ENCODE assay signal across 8 mouse cellular contexts in genomic region chr3:90231075-90231474, GRCm38 (mm10). TPM values are rescaled to one million over a fixed set of nuclear protein-coding genes. Genes with fewer than 3 reads are reported as not detected.
DNase-seq lines count a peak whose midpoint lies in the region; ATAC-seq and TF ChIP-seq lines count a peak whose summit lies in the region.

No protein-coding gene starts in this region.

- peak overlapping the region; percentile 57 for H3K4me3 ChIP-seq in lung, embryonic 14.5 days (ENCODE audit: low read depth, low read length)
- peak overlapping the region; percentile 72 for H3K4me3 ChIP-seq in forebrain, embryonic 10.5 days
- H3K4me3 ChIP-seq in liver, embryonic 11.5 days (ENCODE audit: low read depth, low read length): peak overlapping the region; percentile 78

- no peaks in the 10 kb centered on the region for H3K27me3 ChIP-seq in lung, embryonic 14.5 days (ENCODE audit: insufficient read depth, low read length)
- H3K27me3 ChIP-seq in forebrain, embryonic 10.5 days (ENCODE audit: poor library complexity, severe bottlenecking): no peaks in the 10 kb centered on the region
- no peaks in the 10 kb centered on the region for H3K27me3 ChIP-seq in liver, embryonic 11.5 days (replicated peaks; ENCODE audit: control insufficient read depth, insufficient read depth, low read length)
- H3K27me3 ChIP-seq in splenic B cell, adult 2 months (ENCODE audit: control insufficient read depth, insufficient read depth, low read length, poor library complexity, severe bottlenecking): no peaks in the 10 kb centered on the region

- ATAC-seq in lung, embryonic 14.5 days (ENCODE audit: insufficient read depth): no peak
- ATAC-seq in liver, embryonic 11.5 days (replicated peaks; ENCODE audit: low FRiP score): no peak

- DNase-seq in lung, embryonic 14.5 days: no peak
- no peak for DNase-seq in lung, postnatal 14 days
- DNase-seq in forebrain, embryonic 10.5 days (ENCODE audit: extremely low spot score, low spot score): no peak
- no peak for DNase-seq in liver, embryonic 11.5 days (ENCODE audit: low spot score)
- peak; percentile 78 for DNase-seq in splenic B cell, adult 2 months (ENCODE audit: low read depth, low spot score)
- DNase-seq in right cerebral cortex, postnatal 14 days: no peak
- DNase-seq in cerebellum, postnatal 36 days: no peak
- DNase-seq in right cerebral cortex, adult 2 months (ENCODE audit: low spot score in 2 of 2): no peak

- H3K4me2 ChIP-seq in lung, embryonic 14.5 days: peak overlapping the region; percentile 70
- H3K4me2 ChIP-seq in liver, embryonic 11.5 days: peak overlapping the region; percentile 85

- H3K27ac ChIP-seq in lung, embryonic 14.5 days (ENCODE audit: low read depth): peak overlapping the region; percentile 19; the same call in 1 of the 2 replicates
- peak overlapping the region; percentile 95 for H3K27ac ChIP-seq in forebrain, embryonic 10.5 days
- H3K27ac ChIP-seq in liver, embryonic 11.5 days (ENCODE audit: low read depth, low read length): peak overlapping the region; percentile 92; the same call in 1 of the 2 replicates

- no peak for TF ChIP-seq CTCF in lung, embryonic 14.5 days (IDR thresholded peaks at IDR 0.05; ENCODE audit: low read depth)

- no peaks in the 10 kb centered on the region for H3K4me1 ChIP-seq in lung, embryonic 14.5 days (ENCODE audit: insufficient read depth)
- peaks cover 18% of the 10 kb centered on the region for H3K4me1 ChIP-seq in forebrain, embryonic 10.5 days
- no peaks in the 10 kb centered on the region for H3K4me1 ChIP-seq in liver, embryonic 11.5 days (replicated peaks; ENCODE audit: control insufficient read depth, insufficient read depth, low read length)

- peak overlapping the region; percentile 74 for H3K9ac ChIP-seq in lung, embryonic 14.5 days
- H3K9ac ChIP-seq in liver, embryonic 11.5 days (ENCODE audit: low read depth, low read length): peak overlapping the region; percentile 93

- no peaks in the 10 kb centered on the region for H3K9me3 ChIP-seq in lung, embryonic 14.5 days (ENCODE audit: low read depth, low read length)
- H3K9me3 ChIP-seq in forebrain, embryonic 10.5 days: no peaks in the 10 kb centered on the region
- H3K9me3 ChIP-seq in liver, embryonic 11.5 days (ENCODE audit: control insufficient read depth, low read length): no peaks in the 10 kb centered on the region

- H3K36me3 ChIP-seq in lung, embryonic 14.5 days (ENCODE audit: insufficient read depth): peaks cover 28% of the 10 kb centered on the region
- H3K36me3 ChIP-seq in forebrain, embryonic 10.5 days (replicated peaks): peaks cover 35% of the 10 kb centered on the region
- H3K36me3 ChIP-seq in liver, embryonic 11.5 days (ENCODE audit: control insufficient read depth, insufficient read depth, low read length): peaks cover 7% of the 10 kb centered on the region
- H3K36me3 ChIP-seq in splenic B cell, adult 2 months (ENCODE audit: control insufficient read depth, insufficient read depth, low read length, poor library complexity, severe bottlenecking): peaks cover 12% of the 10 kb centered on the region

- WGBS in lung, embryonic 14.5 days: 9% methylated on average over 8 of the region's 8 CpGs
- whole genome bisulfite sequencing in forebrain, embryonic 10.5 days: 18% methylated on average over 8 of the region's 8 CpGs
- 10% methylated on average over 8 of the region's 8 CpGs for WGBS in liver, embryonic 11.5 days

RNA-seq across cellular contexts. Expression of gene Jtb, which starts 0.3 kb away (rescaled TPM):
- polyA plus RNA-seq in lung, embryonic 14.5 days (2014; fragmentation: Nextera tagmentation; extraction: Ambion mirVana): 92.3 and 99.7 TPM in 2 replicates
- polyA plus RNA-seq in forebrain, embryonic 10.5 days (2016; fragmentation: Nextera tagmentation; extraction: Ambion mirVana): 89.4 and 96.6 TPM in 2 replicates
- 97.8 and 100.0 TPM in 2 replicates for polyA plus RNA-seq in liver, embryonic 11.5 days (2014; fragmentation: Nextera tagmentation; extraction: Ambion mirVana)

RNA-seq across cellular contexts. Expression of gene Creb3l4, which starts 12.2 kb away (rescaled TPM):
- 5.4 and 6.5 TPM in 2 replicates for polyA plus RNA-seq in lung, embryonic 14.5 days (2014; fragmentation: Nextera tagmentation; extraction: Ambion mirVana)
- polyA plus RNA-seq in forebrain, embryonic 10.5 days (2016; fragmentation: Nextera tagmentation; extraction: Ambion mirVana): 4.5 and 5.8 TPM in 2 replicates
- 0.82 and 2.2 TPM in 2 replicates for polyA plus RNA-seq in liver, embryonic 11.5 days (2014; fragmentation: Nextera tagmentation; extraction: Ambion mirVana)

RNA-seq across cellular contexts. Expression of gene Slc39a1, which starts 16.9 kb away (rescaled TPM):
- 85.2 and 85.3 TPM in 2 replicates for polyA plus RNA-seq in lung, embryonic 14.5 days (2014; fragmentation: Nextera tagmentation; extraction: Ambion mirVana)
- 69.6 and 75.4 TPM in 2 replicates for polyA plus RNA-seq in forebrain, embryonic 10.5 days (2016; fragmentation: Nextera tagmentation; extraction: Ambion mirVana)
- 48.7 and 57.5 TPM in 2 replicates for polyA plus RNA-seq in liver, embryonic 11.5 days (2014; fragmentation: Nextera tagmentation; extraction: Ambion mirVana)

RNA-seq across cellular contexts. Expression of gene Rab13, which starts 17.6 kb away (rescaled TPM):
- polyA plus RNA-seq in lung, embryonic 14.5 days (2014; fragmentation: Nextera tagmentation; extraction: Ambion mirVana): 17.9 and 19.3 TPM in 2 replicates
- 24.4 and 25.6 TPM in 2 replicates for polyA plus RNA-seq in forebrain, embryonic 10.5 days (2016; fragmentation: Nextera tagmentation; extraction: Ambion mirVana)
- polyA plus RNA-seq in liver, embryonic 11.5 days (2014; fragmentation: Nextera tagmentation; extraction: Ambion mirVana): 10.2 and 11.5 TPM in 2 replicates

RNA-seq across cellular contexts. Expression of gene Rps27, which starts 17.6 kb away (rescaled TPM):
- 1,714 and 1,910 TPM in 2 replicates for polyA plus RNA-seq in lung, embryonic 14.5 days (2014; fragmentation: Nextera tagmentation; extraction: Ambion mirVana)
- polyA plus RNA-seq in forebrain, embryonic 10.5 days (2016; fragmentation: Nextera tagmentation; extraction: Ambion mirVana): 1,069 and 1,078 TPM in 2 replicates
- 1,394 and 1,458 TPM in 2 replicates for polyA plus RNA-seq in liver, embryonic 11.5 days (2014; fragmentation: Nextera tagmentation; extraction: Ambion mirVana)

Comparison
In these comparisons a context has a peak if more than half of its experiments do, and no peak if none do; other contexts are left out.
1. H3K27ac ChIP-seq: peak in every context shown above with its lines; median percentile 95 in forebrain, embryonic 10.5 days; 92 in liver, embryonic 11.5 days; 19 in lung, embryonic 14.5 days.